Mouse (Mus musculus) myocyte (in vitro differentiated cells): ENCODE data around the gene Shf.

ENCODE experiments used
- POLR2A ChIP-seq: IDR thresholded peaks from one replicate; pipeline ENCODE4 v1.6.1; 2011; ENCODE audit warnings: low read depth, mild to moderate bottlenecking, control low read depth, moderate library complexity; ENCODE audit not compliant: insufficient read length
- TCF12 ChIP-seq: IDR thresholded peaks from one replicate; pipeline ENCODE4 v1.6.1; 2011; ENCODE audit warnings: mild to moderate bottlenecking, control low read depth; ENCODE audit not compliant: poor library complexity, insufficient read depth, severe bottlenecking

GRCm38 (mm10) chr2:122361181-122361580 lies 7.8 kb downstream of the Shf start:
- TF ChIP-seq POLR2A = no peak
- no peak for TF ChIP-seq TCF12
